Mouse (Mus musculus): ENCODE data around the gene Plxnc1. TPM values are rescaled to one million over a fixed set of nuclear protein-coding genes. Genes with fewer than 3 reads are reported as not detected.

The Plxnc1 gene
- polyA plus RNA-seq, 1 experiment from 2014 or later: 3.7 TPM

GRCm38 (mm10) chr10:94935270-94935669 lies 9.4 kb downstream of the Plxnc1 start:
- 82% methylated on average over 4 of the region's 4 CpGs for WGBS
- Histone ChIP-seq H3K4me1 (ENCODE audit: control insufficient read depth, insufficient read depth, low read length) (0 out of 2 replicates have a peak, but pooled peaks cover 6% of the 10 kb centered on the region), H3K36me3 (ENCODE audit: control insufficient read depth, insufficient read depth, low read length) (no peaks in the 10 kb centered on the region), H3K4me3 (ENCODE audit: low read depth, low read length) (no peak overlapping the region), H3K27ac (replicated peaks; ENCODE audit: low read depth, low read length) (no peak overlapping the region), H3K27me3 (replicated peaks; ENCODE audit: control insufficient read depth, insufficient read depth, low read length) (0 out of 2 replicates have a peak, but pooled peaks cover 3% of the 10 kb centered on the region), H3K9ac (ENCODE audit: low read depth, low read length) (no peak overlapping the region), H3K4me2 (ENCODE audit: low read depth, low read length) (no peak overlapping the region), H3K9me3 (ENCODE audit: control insufficient read depth, low read length) (no peaks in the 10 kb centered on the region)
- DNase-seq (ENCODE audit: low spot score): no peak
- no peak for ATAC-seq (ENCODE audit: low read depth)

GRCm38 (mm10) chr10:94934151-94934614 lies 10.5 kb downstream of the Plxnc1 start:
- ATAC-seq (ENCODE audit: low read depth): no peak
- no peaks in the 10 kb centered on the region for H3K27me3 ChIP-seq (replicated peaks; ENCODE audit: control insufficient read depth, insufficient read depth, low read length)
- no peak overlapping the region for H3K27ac ChIP-seq (replicated peaks; ENCODE audit: low read depth, low read length)
- H3K4me1 ChIP-seq (ENCODE audit: control insufficient read depth, insufficient read depth, low read length): 0 out of 2 replicates have a peak, but pooled peaks cover 6% of the 10 kb centered on the region
- 79% methylated on average over 9 of the region's 9 CpGs for WGBS
- H3K36me3 ChIP-seq (ENCODE audit: control insufficient read depth, insufficient read depth, low read length): no peaks in the 10 kb centered on the region
- H3K9ac ChIP-seq (ENCODE audit: low read depth, low read length): no peak overlapping the region
- no peak for DNase-seq (ENCODE audit: low spot score)
- H3K4me3 ChIP-seq (ENCODE audit: low read depth, low read length): no peak overlapping the region
- H3K4me2 ChIP-seq (ENCODE audit: low read depth, low read length): no peak overlapping the region
- no peaks in the 10 kb centered on the region for H3K9me3 ChIP-seq (ENCODE audit: control insufficient read depth, low read length)

GRCm38 (mm10) chr10:94931961-94932832 lies 12.4 kb downstream of the Plxnc1 start:
- no peaks in the 10 kb centered on the region for H3K27me3 ChIP-seq (replicated peaks; ENCODE audit: control insufficient read depth, insufficient read depth, low read length)
- H3K9ac ChIP-seq (ENCODE audit: low read depth, low read length): no peak overlapping the region
- ATAC-seq (ENCODE audit: low read depth) (no peak), DNase-seq (ENCODE audit: low spot score) (peak; percentile 35)
- 62% methylated on average over 9 of the region's 9 CpGs for WGBS
- no peak overlapping the region for H3K27ac ChIP-seq (replicated peaks; ENCODE audit: low read depth, low read length)
- H3K4me3 ChIP-seq (ENCODE audit: low read depth, low read length): no peak overlapping the region
- 0 out of 2 replicates have a peak, but pooled peaks cover 6% of the 10 kb centered on the region for H3K4me1 ChIP-seq (ENCODE audit: control insufficient read depth, insufficient read depth, low read length)
- H3K9me3 ChIP-seq (ENCODE audit: control insufficient read depth, low read length): no peaks in the 10 kb centered on the region
- no peak overlapping the region for H3K4me2 ChIP-seq (ENCODE audit: low read depth, low read length)
- H3K36me3 ChIP-seq (ENCODE audit: control insufficient read depth, insufficient read depth, low read length): no peaks in the 10 kb centered on the region

GRCm38 (mm10) chr10:94928164-94928563 lies 16.5 kb downstream of the Plxnc1 start:
- 89% methylated on average over 4 of the region's 4 CpGs for WGBS
- H3K27ac ChIP-seq (replicated peaks; ENCODE audit: low read depth, low read length): no peak overlapping the region
- no peak for ATAC-seq (ENCODE audit: low read depth)

GRCm38 (mm10) chr10:94926297-94926696 lies 18.3 kb downstream of the Plxnc1 start:
- Histone ChIP-seq H3K9ac (ENCODE audit: low read depth, low read length) (no peak overlapping the region), H3K4me1 (ENCODE audit: control insufficient read depth, insufficient read depth, low read length) (no peaks in the 10 kb centered on the region), H3K4me2 (ENCODE audit: low read depth, low read length) (no peak overlapping the region), H3K36me3 (ENCODE audit: control insufficient read depth, insufficient read depth, low read length) (no peaks in the 10 kb centered on the region), H3K4me3 (ENCODE audit: low read depth, low read length) (no peak overlapping the region), H3K9me3 (ENCODE audit: control insufficient read depth, low read length) (no peaks in the 10 kb centered on the region), H3K27me3 (replicated peaks; ENCODE audit: control insufficient read depth, insufficient read depth, low read length) (no peaks in the 10 kb centered on the region), H3K27ac (replicated peaks; ENCODE audit: low read depth, low read length) (no peak overlapping the region)
- 40% methylated on average over 3 of the region's 3 CpGs for WGBS
- ATAC-seq (ENCODE audit: low read depth) (no peak), DNase-seq (ENCODE audit: low spot score) (no peak)

More at GRCm38 (mm10) chr10:94928164-94928563, 16.5 kb downstream of the Plxnc1 start:
- no peak overlapping the region for H3K9ac ChIP-seq (ENCODE audit: low read depth, low read length)
- H3K9me3 ChIP-seq (ENCODE audit: control insufficient read depth, low read length): no peaks in the 10 kb centered on the region
- no peaks in the 10 kb centered on the region for H3K27me3 ChIP-seq (replicated peaks; ENCODE audit: control insufficient read depth, insufficient read depth, low read length)
- no peak overlapping the region for H3K4me2 ChIP-seq (ENCODE audit: low read depth, low read length)
- no peak overlapping the region for H3K4me3 ChIP-seq (ENCODE audit: low read depth, low read length)
- no peak for DNase-seq (ENCODE audit: low spot score)
- H3K36me3 ChIP-seq (ENCODE audit: control insufficient read depth, insufficient read depth, low read length): no peaks in the 10 kb centered on the region
- H3K4me1 ChIP-seq (ENCODE audit: control insufficient read depth, insufficient read depth, low read length): 0 out of 2 replicates have a peak, but pooled peaks cover 2% of the 10 kb centered on the region

GRCm38 (mm10) chr10:94924878-94925277 lies 19.8 kb downstream of the Plxnc1 start:
- ATAC-seq (ENCODE audit: low read depth) (no peak), DNase-seq (ENCODE audit: low spot score) (no peak)
- Histone ChIP-seq H3K4me1 (ENCODE audit: control insufficient read depth, insufficient read depth, low read length) (0 out of 2 replicates have a peak, but pooled peaks cover 4% of the 10 kb centered on the region), H3K27ac (replicated peaks; ENCODE audit: low read depth, low read length) (no peak overlapping the region), H3K4me2 (ENCODE audit: low read depth, low read length) (no peak overlapping the region), H3K9ac (ENCODE audit: low read depth, low read length) (no peak overlapping the region), H3K9me3 (ENCODE audit: control insufficient read depth, low read length) (no peaks in the 10 kb centered on the region), H3K4me3 (ENCODE audit: low read depth, low read length) (no peak overlapping the region), H3K27me3 (replicated peaks; ENCODE audit: control insufficient read depth, insufficient read depth, low read length) (no peaks in the 10 kb centered on the region), H3K36me3 (ENCODE audit: control insufficient read depth, insufficient read depth, low read length) (no peaks in the 10 kb centered on the region)
- WGBS: 94% methylated on average over 4 of the region's 4 CpGs

GRCm38 (mm10) chr10:94924450-94924849 lies 20.2 kb downstream of the Plxnc1 start:
- Histone ChIP-seq H3K27ac (replicated peaks; ENCODE audit: low read depth, low read length) (no peak overlapping the region), H3K9ac (ENCODE audit: low read depth, low read length) (no peak overlapping the region), H3K4me1 (ENCODE audit: control insufficient read depth, insufficient read depth, low read length) (0 out of 2 replicates have a peak, but pooled peaks cover 4% of the 10 kb centered on the region), H3K9me3 (ENCODE audit: control insufficient read depth, low read length) (no peaks in the 10 kb centered on the region), H3K4me3 (ENCODE audit: low read depth, low read length) (no peak overlapping the region), H3K4me2 (ENCODE audit: low read depth, low read length) (no peak overlapping the region), H3K36me3 (ENCODE audit: control insufficient read depth, insufficient read depth, low read length) (no peaks in the 10 kb centered on the region), H3K27me3 (replicated peaks; ENCODE audit: control insufficient read depth, insufficient read depth, low read length) (no peaks in the 10 kb centered on the region)
- ATAC-seq (ENCODE audit: low read depth) (no peak), DNase-seq (ENCODE audit: low spot score) (no peak)
- WGBS: 81% methylated on average over 4 of the region's 4 CpGs

GRCm38 (mm10) chr10:94923337-94923762 lies 21.3 kb downstream of the Plxnc1 start:
- no peak overlapping the region for H3K27ac ChIP-seq (replicated peaks; ENCODE audit: low read depth, low read length)
- H3K9me3 ChIP-seq (ENCODE audit: control insufficient read depth, low read length): no peaks in the 10 kb centered on the region
- no peak overlapping the region for H3K4me2 ChIP-seq (ENCODE audit: low read depth, low read length)
- H3K4me1 ChIP-seq (ENCODE audit: control insufficient read depth, insufficient read depth, low read length): 0 out of 2 replicates have a peak, but pooled peaks cover 4% of the 10 kb centered on the region
- no peak overlapping the region for H3K9ac ChIP-seq (ENCODE audit: low read depth, low read length)
- DNase-seq (ENCODE audit: low spot score): no peak
- no peak overlapping the region for H3K4me3 ChIP-seq (ENCODE audit: low read depth, low read length)
- WGBS: 70% methylated on average over 7 of the region's 7 CpGs
- no peaks in the 10 kb centered on the region for H3K36me3 ChIP-seq (ENCODE audit: control insufficient read depth, insufficient read depth, low read length)
- no peaks in the 10 kb centered on the region for H3K27me3 ChIP-seq (replicated peaks; ENCODE audit: control insufficient read depth, insufficient read depth, low read length)
- no peak for ATAC-seq (ENCODE audit: low read depth)

Data from embryonic facial prominence, embryonic 14.5 days (tissue).